Mouse (Mus musculus) c-Kit-positive CD71-positive TER-119-positive erythroid progenitor cells, embryonic 14.5 days (primary cell): ENCODE measurements around the gene Olfr106-ps.

Experiments used
- DNase-seq: peaks from one replicate; pipeline ENCODE4 v3.0.0-alpha.2; 2013; ENCODE audit warnings: low spot score

Gene Olfr106-ps

GRCm38 (mm10) chr17:37390093-37390492 lies at the start of gene Olfr106-ps:
TSS of gene Olfr106-ps (plus strand) at chr17:37390393.
- no peak for DNase-seq

- no peak for DNase-seq
Measured at GRCm38 (mm10) chr17:37359282-37359681, 30.9 kb upstream of the Olfr106-ps start, which contains the start of gene Olfr104-ps. TSS of gene Olfr104-ps (plus strand) at chr17:37359582.

GRCm38 (mm10) chr17:37378733-37379132 lies 11.5 kb upstream of the Olfr106-ps start, which contains the start of gene Olfr105-ps:
TSS of gene Olfr105-ps (plus strand) at chr17:37379033.
- no peak for DNase-seq

GRCm38 (mm10) chr17:37398926-37399325 lies 8.7 kb downstream of the Olfr106-ps start, which contains the start of gene Olfr107:
TSS of gene Olfr107 (plus strand) at chr17:37399226.
- DNase-seq = no peak

- DNase-seq = no peak
Measured at GRCm38 (mm10) chr17:37413380-37413779, 23.2 kb downstream of the Olfr106-ps start.

GRCm38 (mm10) chr17:37445180-37445579 lies 55.0 kb downstream of the Olfr106-ps start, which contains the start of gene Olfr108:
TSS of gene Olfr108 (plus strand) at chr17:37445480.
- no peak for DNase-seq
